Mouse (Mus musculus): Measurements from ENCODE around the gene Clhc1.

GRCm38 (mm10) chr11:29595217-29595616, 47.5 kb downstream of the Clhc1 start:
- TF ChIP-seq TAL1 (IDR thresholded peaks at IDR 0.05; ENCODE audit: low read length) (no peak), GATA1 (IDR thresholded peaks at IDR 0.05; ENCODE audit: low read length) (no peak)

Data from erythroblast, embryonic 14.5 days (primary cell).